Mouse (Mus musculus) liver, postnatal 0 days (tissue): ENCODE results near the gene Spint1. TPM values are rescaled to one million over a fixed set of nuclear protein-coding genes. Genes with fewer than 3 reads are reported as not detected.
A peak's percentile ranks its signal among the peaks of the same experiment; 100 is the strongest.

Experiments used
- ATAC-seq: fragments of 200-750 bp; cut with Nextera tagmentation; 2 replicates; pipeline ENCODE4 v1.8.0; 2017; ENCODE audit warnings: mild to moderate bottlenecking, moderate library complexity
- DNase-seq: peaks from one replicate; pipeline ENCODE4 v3.0.0-alpha.2; 2016
- H3K27ac ChIP-seq: fragments of 300-500 bp; sonication (generic); 2 replicates; pipeline ENCODE4 v1.5.1; 2014; ENCODE audit warnings: antibody characterized with exemption, moderate library complexity, mild to moderate bottlenecking, low read depth
- H3K27me3 ChIP-seq: fragments of 300-500 bp; sonication (generic); 2 replicates; pipeline ENCODE4 v1.6.1; 2014; ENCODE audit warnings: low read length, control low read depth, mixed read lengths; ENCODE audit not compliant: insufficient read depth
- H3K36me3 ChIP-seq: fragments of 300-500 bp; sonication (generic); replicated peaks from 2 replicates; pipeline ENCODE4 v1.6.1; 2014; ENCODE audit warnings: mild to moderate bottlenecking, control low read depth, low read length, moderate library complexity, mixed read lengths; ENCODE audit not compliant: insufficient read depth
- H3K4me1 ChIP-seq: fragments of 300-500 bp; sonication (generic); 2 replicates; pipeline ENCODE4 v1.6.1; 2014; ENCODE audit warnings: antibody characterized with exemption, mild to moderate bottlenecking, control low read depth; ENCODE audit not compliant: insufficient read depth
- H3K4me2 ChIP-seq: fragments of 300-500 bp; sonication (generic); 2 replicates; pipeline ENCODE4 v1.6.1; 2014; ENCODE audit warnings: low read depth, mild to moderate bottlenecking, low read length, moderate library complexity, mixed read lengths
- H3K4me3 ChIP-seq: fragments of 300-500 bp; sonication (generic); 2 replicates; pipeline ENCODE4 v1.5.1; 2014; ENCODE audit warnings: low read depth, low read length
- H3K9ac ChIP-seq: fragments of 300-500 bp; sonication (generic); replicated peaks from 2 replicates; pipeline ENCODE4 v1.6.1; 2014; ENCODE audit warnings: mild to moderate bottlenecking, moderate library complexity
- H3K9me3 ChIP-seq: fragments of 300-500 bp; sonication (generic); 2 replicates; pipeline ENCODE4 v1.6.1; 2016; ENCODE audit warnings: mild to moderate bottlenecking, control low read depth, low read length, mixed read lengths
- CTCF ChIP-seq: sonication (generic); IDR thresholded peaks from 2 replicates; pipeline ENCODE4 v1.5.1; 2016; ENCODE audit warnings: antibody characterized with exemption, low read depth
- EP300 ChIP-seq: IDR thresholded peaks from 2 replicates; pipeline ENCODE4 v1.6.1; 2016; ENCODE audit warnings: antibody characterized with exemption, low read depth, mild to moderate bottlenecking
- WGBS: fragments of 180-500 bp; shearing (Covaris S2); extraction: QIAGEN DNeasy Blood & Tissue Kit; methylation state at CpG from one replicate; pipeline ENCODE4 v1.1.7; 2014; ENCODE audit not compliant: insufficient replicate concordance; 5-methylcytosine and 5-hydroxymethylcytosine counted together
- polyA plus RNA-seq: library from polyadenylated mRNA; unstranded; fragments of >200 nt; fragmentation: Nextera tagmentation; extraction: Ambion mirVana; gene quantifications from 2 replicates; pipeline ENCODE4 v1.2.1, GENCODE M21; 2015

Gene Spint1
- polyA plus RNA-seq, 1 experiment from 2014 or later, result 0.60 TPM

DNA sequence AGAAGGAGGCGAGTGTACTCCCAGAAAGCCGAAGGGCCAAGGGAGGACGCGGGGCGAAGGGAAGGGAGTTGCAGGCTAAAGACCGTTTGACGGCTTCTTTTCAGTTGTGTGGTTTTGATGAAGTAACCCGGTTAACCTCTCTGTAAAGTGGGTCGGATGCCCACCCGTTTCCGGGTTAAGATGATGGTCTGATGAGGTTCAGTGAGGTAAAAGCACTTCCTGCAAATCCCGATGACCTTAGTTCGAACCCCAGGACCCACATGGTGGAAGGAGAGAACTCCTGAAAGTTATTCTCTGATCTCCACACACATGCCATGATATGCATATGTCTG is 28.0 kb upstream of the Spint1 start:
- Histone ChIP-seq H3K36me3 (peaks cover 22% of the 10 kb centered on the region), H3K4me2 (peak overlapping the region; percentile 93), H3K4me1 (peaks cover 14% of the 10 kb centered on the region), H3K4me3 (peak overlapping the region; percentile 89), H3K27ac (peak overlapping the region; percentile 69; the same call in 1 of the 2 replicates), H3K27me3 (no peaks in the 10 kb centered on the region), H3K9ac (peak overlapping the region; percentile 75), H3K9me3 (no peaks in the 10 kb centered on the region)
- no peak for DNase-seq
- WGBS, result 0% methylated on average over 13 of the region's 13 CpGs
- ATAC-seq, result no peak
- TF ChIP-seq CTCF, result no peak
- no peak for TF ChIP-seq EP300

DNA sequence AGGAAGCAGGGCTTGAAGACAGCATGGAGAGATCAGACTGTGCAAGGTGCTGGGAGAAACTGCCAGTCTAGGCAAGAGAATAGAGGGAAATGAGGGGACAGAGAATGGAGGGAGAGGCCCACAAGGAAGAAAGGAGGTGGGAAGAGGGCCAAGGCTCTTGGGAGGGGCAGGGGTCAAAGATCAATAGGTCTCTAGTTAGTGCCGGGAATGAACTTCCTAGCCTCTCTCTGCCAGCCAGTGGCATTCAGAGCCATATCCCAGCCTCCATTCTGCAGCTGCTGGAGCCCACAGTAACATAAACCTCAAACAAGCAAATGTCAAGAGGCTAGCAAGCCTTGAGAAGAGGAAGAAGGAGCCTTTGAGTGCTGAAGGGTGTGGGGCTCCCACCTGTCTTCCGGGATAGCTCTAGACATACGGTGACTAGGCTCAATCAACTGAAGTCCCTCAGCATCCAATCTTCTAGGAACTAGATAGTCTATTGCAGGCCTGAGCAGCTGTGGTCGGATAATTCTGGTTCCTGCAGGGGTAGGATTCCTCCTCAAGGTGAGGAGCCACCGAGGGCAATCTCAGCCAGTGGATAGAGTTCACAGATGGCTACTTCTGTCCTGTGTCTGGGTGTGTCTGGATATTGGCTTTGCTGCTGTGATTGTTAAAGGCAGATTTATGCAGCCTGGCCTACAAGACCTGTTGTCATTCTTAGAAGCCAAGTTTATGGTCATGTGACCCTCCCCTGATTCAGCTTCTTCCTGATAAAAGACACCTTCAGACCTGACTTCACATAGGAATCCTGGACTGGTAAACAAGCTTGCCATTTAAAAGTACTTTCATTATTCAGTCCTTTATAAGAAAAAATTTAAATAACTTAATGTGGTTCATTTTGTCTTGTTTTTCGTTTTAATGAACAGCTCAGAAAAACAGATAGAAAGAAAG is 7.1 kb upstream of the Spint1 start, which contains the start of gene Ppp1r14d:
Ppp1r14d (minus strand) TSS at position 132 of the 930 bp plus-strand sequence.
- no peaks in the 10 kb centered on the region for H3K36me3 ChIP-seq
- no peak within 1 kb of the TSS for H3K27ac ChIP-seq
- no peak within 1 kb of the TSS for H3K4me3 ChIP-seq
- H3K9ac ChIP-seq, result no peak within 1 kb of the TSS
- no peak within 1 kb of the TSS for H3K4me2 ChIP-seq
- WGBS, result 68% methylated on average over 6 of the region's 6 CpGs
- no peaks in the 10 kb centered on the region for H3K4me1 ChIP-seq
- H3K27me3 ChIP-seq, result peaks cover 2% of the 10 kb centered on the region; the same call in 1 of the 2 replicates
- DNase-seq (no peak), ATAC-seq (no peak)
- TF ChIP-seq EP300 (no peak), CTCF (no peak)
- H3K9me3 ChIP-seq, result no peaks in the 10 kb centered on the region

DNA sequence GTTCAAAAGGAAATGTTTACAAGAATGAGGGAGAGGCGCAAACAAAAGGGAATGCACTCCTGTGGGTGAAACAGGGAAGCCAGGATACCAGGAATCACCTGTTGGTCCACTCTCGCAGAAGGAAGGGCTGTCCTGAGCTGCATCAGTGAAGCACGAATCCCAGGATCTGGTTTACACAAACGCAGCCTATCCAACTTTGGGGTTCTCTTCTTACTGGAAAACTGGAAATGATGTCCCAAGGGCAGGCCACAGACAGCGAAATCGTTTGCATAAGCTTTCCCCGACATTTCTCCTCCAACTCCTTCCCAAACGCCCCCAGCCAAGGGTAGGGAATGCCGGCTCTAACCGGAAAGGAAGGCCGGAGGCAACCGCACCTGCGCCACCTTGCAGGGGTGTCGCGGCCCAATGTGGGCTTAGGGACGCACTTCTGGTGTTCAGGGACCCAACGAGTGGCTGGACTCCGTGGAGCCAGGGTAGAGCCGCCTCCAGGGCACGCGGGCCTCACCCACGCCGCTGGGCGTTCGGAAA is 416 bp upstream of the Spint1 start:
- Histone ChIP-seq H3K36me3 (no peaks in the 10 kb centered on the region), H3K4me3 (peak overlapping the region; percentile 58), H3K9ac (no peak overlapping the region; the same call in 1 of the 2 replicates), H3K9me3 (no peaks in the 10 kb centered on the region), H3K4me1 (peaks cover 11% of the 10 kb centered on the region), H3K27ac (no peak overlapping the region), H3K27me3 (peaks cover 43% of the 10 kb centered on the region), H3K4me2 (peak overlapping the region; percentile 72)
- TF ChIP-seq CTCF (no peak), EP300 (no peak)
- DNase-seq (no peak), ATAC-seq (no peak)
- WGBS, result 15% methylated on average over 22 of the region's 25 CpGs

DNA sequence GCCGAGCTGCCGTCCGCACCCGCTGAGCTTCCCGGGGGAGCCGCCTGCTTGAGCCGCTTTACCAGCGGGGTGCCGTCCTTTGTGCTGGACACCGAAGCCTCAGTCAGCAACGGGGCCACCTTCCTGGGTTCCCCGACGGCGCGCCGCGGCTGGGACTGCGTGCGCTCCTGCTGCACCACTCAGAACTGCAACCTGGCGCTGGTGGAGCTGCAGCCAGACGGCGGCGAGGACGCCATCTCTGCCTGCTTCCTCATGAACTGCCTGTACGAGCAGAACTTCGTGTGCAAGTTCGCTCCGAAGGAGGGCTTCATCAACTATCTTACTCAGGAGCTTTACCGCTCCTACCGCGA is 684 bp downstream of the Spint1 start:
- Histone ChIP-seq H3K36me3 (no peaks in the 10 kb centered on the region), H3K4me2 (peak overlapping the region; percentile 72), H3K9ac (no peak overlapping the region), H3K4me3 (peak overlapping the region; percentile 58), H3K4me1 (peaks cover 11% of the 10 kb centered on the region), H3K27ac (no peak overlapping the region), H3K27me3 (peaks cover 43% of the 10 kb centered on the region), H3K9me3 (no peaks in the 10 kb centered on the region)
- DNase-seq, result no peak
- 6% methylated on average over 30 of the region's 31 CpGs for WGBS
- TF ChIP-seq EP300 (no peak), CTCF (no peak)
- no peak for ATAC-seq

DNA sequence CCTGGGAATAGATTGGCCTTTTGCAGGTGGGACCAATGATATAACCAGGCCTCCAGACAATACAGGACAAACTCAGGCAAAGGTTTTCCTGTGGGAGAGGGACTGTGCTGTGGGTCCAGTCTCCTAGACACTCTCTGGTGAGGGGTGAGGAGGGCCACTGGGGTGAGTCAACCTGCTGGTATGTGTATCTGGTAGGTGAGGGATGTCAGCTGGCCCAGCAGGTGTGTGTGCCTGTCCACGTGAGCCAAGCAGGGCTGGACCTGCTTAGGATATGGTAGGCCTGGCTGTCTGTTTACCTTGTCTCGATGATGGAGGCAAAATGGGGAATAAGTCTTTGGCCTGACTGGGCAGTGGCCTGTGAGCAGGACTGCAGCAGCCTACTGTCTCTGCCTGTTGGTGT is 1.5 kb downstream of the Spint1 start:
- H3K4me3 ChIP-seq, result no peak overlapping the region
- H3K9ac ChIP-seq, result no peak overlapping the region
- no peak for DNase-seq
- H3K27ac ChIP-seq, result no peak overlapping the region
- no peaks in the 10 kb centered on the region for H3K9me3 ChIP-seq
- no peak for TF ChIP-seq CTCF
- peaks cover 43% of the 10 kb centered on the region for H3K27me3 ChIP-seq
- 73% methylated on average over 2 of the region's 2 CpGs for WGBS
- no peak overlapping the region for H3K4me2 ChIP-seq
- peaks cover 11% of the 10 kb centered on the region for H3K4me1 ChIP-seq
- no peaks in the 10 kb centered on the region for H3K36me3 ChIP-seq
- no peak for ATAC-seq

DNA sequence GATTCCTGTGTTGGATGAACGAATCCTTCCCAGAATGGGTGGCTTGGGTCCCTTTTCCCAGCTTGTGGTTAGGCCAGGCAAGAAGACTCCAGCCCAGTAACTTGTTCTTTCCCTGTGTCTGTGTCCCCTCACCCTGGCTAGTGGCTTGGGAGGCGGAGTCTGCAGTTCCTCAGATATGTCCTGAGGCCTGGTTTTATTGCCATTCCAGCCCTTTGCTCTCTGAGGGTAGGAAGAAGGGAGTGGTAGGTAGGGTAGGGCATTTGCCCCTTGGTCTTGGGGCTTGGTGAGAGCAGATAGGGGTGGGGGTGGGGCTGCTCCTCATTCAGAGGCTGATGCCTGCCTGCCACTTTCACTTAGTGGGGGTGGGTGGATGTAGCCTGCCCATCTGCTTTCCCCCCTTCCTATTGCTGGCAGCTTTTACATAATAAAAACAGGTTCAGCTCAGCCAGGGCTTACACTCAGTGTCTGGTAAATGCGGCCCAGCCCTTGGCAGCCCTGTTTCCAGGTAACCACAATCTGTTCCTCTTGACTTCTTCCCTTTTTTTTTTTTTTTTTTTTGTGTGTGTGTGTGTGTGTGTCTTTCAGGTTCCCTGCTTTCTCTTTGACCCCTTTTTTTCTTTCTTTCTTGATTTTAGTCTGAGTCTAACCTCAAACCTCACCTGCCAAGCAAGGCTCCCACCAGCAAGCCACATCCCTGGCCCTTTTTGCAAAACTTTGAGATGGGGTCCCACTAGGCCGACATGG is 3.1 kb downstream of the Spint1 start:
- TF ChIP-seq EP300 (no peak), CTCF (no peak)
- peaks cover 11% of the 10 kb centered on the region for H3K4me1 ChIP-seq
- no peak overlapping the region for H3K27ac ChIP-seq
- no peak for DNase-seq
- no peak overlapping the region for H3K4me3 ChIP-seq
- peaks cover 38% of the 10 kb centered on the region for H3K27me3 ChIP-seq
- ATAC-seq, result no peak
- H3K9ac ChIP-seq, result no peak overlapping the region
- H3K36me3 ChIP-seq, result no peaks in the 10 kb centered on the region
- H3K4me2 ChIP-seq, result no peak overlapping the region
- H3K9me3 ChIP-seq, result no peaks in the 10 kb centered on the region
- 62% methylated on average over 4 of the region's 4 CpGs for WGBS
